Mouse (Mus musculus): Measurements from ENCODE around the gene Hnf4a. TPM values are rescaled to one million over a fixed set of nuclear protein-coding genes. Genes with fewer than 3 reads are reported as not detected.

The Hnf4a gene
- total and polyA plus RNA-seq, 3 experiments = not detected

DNA sequence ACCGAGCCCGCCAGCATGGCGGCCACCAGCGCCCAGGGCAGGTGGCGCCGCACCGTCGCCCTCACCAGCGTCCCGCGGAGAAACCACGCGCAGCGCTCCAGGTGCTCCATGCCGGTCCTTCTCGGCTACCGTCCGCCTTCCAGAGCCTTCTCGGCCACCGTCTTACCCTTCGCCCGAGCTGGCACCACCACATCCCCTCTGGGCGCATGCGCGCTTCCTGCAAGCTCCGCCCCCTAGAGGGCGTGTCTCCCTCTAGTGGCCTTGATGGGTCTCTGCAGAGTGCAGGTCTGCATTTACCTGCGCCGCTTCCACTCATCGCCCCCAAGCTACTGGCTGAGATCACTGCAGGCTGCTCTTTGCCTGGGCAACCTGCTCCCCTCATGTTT is 34.1 kb upstream of the Hnf4a start, which contains the start of gene Fitm2 (continued):
- TF ChIP-seq E2F4 (IDR thresholded peaks at IDR 0.05; ENCODE audit: insufficient replicate concordance, low read depth, low read length) = no peak
- no peak for TF ChIP-seq CHD2 (IDR thresholded peaks at IDR 0.05; ENCODE audit: low read length)
- TF ChIP-seq NRF1 (IDR thresholded peaks at IDR 0.05; ENCODE audit: low read depth, low read length) = peak; percentile 96
- peak; percentile 87 for TF ChIP-seq HCFC1 (IDR thresholded peaks at IDR 0.05; ENCODE audit: low read depth, low read length)
- peak; percentile 94 for TF ChIP-seq MXI1 (IDR thresholded peaks at IDR 0.05; ENCODE audit: low read depth, low read length)
- no peak for TF ChIP-seq ZC3H11A (IDR thresholded peaks at IDR 0.05; ENCODE audit: low read depth, low read length)
- TF ChIP-seq ELF1 (IDR thresholded peaks at IDR 0.05; ENCODE audit: low read depth, low read length) = peak; percentile 74

DNA sequence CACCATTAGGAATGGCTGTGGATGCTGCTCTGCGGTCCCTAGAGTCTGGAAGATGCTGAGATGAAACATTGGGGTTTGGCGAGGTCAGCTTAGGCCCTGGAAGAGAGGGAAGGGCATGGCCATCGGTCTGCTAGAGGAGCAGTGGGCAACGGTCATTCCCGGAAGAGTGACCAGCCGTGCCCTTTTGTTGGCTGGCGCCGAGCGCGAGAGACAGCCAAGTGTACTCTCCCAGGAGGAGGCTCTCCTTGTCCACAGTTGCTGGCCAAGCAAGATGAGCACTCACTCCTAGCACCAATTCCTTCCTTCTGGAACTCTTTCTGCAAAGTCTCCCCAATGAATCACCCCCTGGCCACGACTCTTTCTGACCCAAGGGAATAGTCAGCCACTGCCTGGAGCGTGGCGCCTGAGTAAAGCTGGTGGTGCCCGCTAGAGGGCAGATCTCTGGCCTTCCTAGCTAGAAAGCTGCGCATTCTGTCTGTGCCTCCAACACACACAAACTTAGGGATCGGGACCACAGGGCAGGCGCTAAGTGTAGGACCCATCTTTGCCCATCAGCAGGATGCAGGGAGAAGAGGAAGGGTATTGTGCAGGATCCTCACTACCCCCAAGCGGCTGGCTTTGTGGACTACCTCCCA is 26.3 kb upstream of the Hnf4a start:
- H3K79me2 ChIP-seq (replicated peaks; ENCODE audit: control insufficient read depth, extremely low read depth, insufficient read depth, poor library complexity, severe bottlenecking) = no peaks in the 10 kb centered on the region
- H3K4me3 ChIP-seq (replicated peaks in 1 of 3; ENCODE audit: low read depth in 2 of 3, low read length in 2 of 3, poor library complexity in 1 of 3) = no peak overlapping the region
- dilution Hi-C loops (cut with MboI; ENCODE audit: extremely low pct_ligation_motif_present, extremely low pct_unique_long_range_greater_than_20kb, low sequenced_read_pairs) (no loop called here), in situ Hi-C loops (cut with MboI; ENCODE audit: low pct_ligation_motif_present, low pct_unique_long_range_greater_than_20kb, low sequenced_read_pairs) (no loop called here)
- no peak overlapping the region for H3K27ac ChIP-seq (ENCODE audit: insufficient read depth, low read depth)
- H3K9ac ChIP-seq (ENCODE audit: insufficient read depth, low read depth) = no peak overlapping the region
- peak in 1 of 2 experiments; percentile 53; a peak in 2 of 4 replicates for TF ChIP-seq CTCF (conservative IDR thresholded peaks at IDR 0.05 in 1 of 2, IDR thresholded peaks at IDR 0.05 in 1 of 2; ENCODE audit: low read depth in 2 of 2, low read length in 2 of 2)
- no peak for TF ChIP-seq ZNF384 (IDR thresholded peaks at IDR 0.05; ENCODE audit: low read depth, low read length)
- TF ChIP-seq BHLHE40 (IDR thresholded peaks at IDR 0.05; ENCODE audit: low read depth, low read length) = no peak
- 0 out of 4 replicates have a peak, but pooled peaks cover 3 to 4% of the 10 kb centered on the region in 2 experiments for H3K4me1 ChIP-seq (ENCODE audit: control insufficient read depth in 1 of 2, insufficient read depth in 2 of 2)
- H3K4me2 ChIP-seq (ENCODE audit: insufficient read depth, low read depth, poor library complexity, severe bottlenecking) = no peak overlapping the region
- peaks cover 80% of the 10 kb centered on the region for H3K27me3 ChIP-seq (replicated peaks)
- no peaks in the 10 kb centered on the region for H3K36me3 ChIP-seq (replicated peaks in 1 of 2; ENCODE audit: control insufficient read depth in 1 of 2, insufficient read depth in 1 of 2, low read length in 1 of 2)
- H3K9me3 ChIP-seq (replicated peaks; ENCODE audit: low read length) = no peaks in the 10 kb centered on the region
- no peak for DNase-seq (ENCODE audit: extremely low read depth)

DNA sequence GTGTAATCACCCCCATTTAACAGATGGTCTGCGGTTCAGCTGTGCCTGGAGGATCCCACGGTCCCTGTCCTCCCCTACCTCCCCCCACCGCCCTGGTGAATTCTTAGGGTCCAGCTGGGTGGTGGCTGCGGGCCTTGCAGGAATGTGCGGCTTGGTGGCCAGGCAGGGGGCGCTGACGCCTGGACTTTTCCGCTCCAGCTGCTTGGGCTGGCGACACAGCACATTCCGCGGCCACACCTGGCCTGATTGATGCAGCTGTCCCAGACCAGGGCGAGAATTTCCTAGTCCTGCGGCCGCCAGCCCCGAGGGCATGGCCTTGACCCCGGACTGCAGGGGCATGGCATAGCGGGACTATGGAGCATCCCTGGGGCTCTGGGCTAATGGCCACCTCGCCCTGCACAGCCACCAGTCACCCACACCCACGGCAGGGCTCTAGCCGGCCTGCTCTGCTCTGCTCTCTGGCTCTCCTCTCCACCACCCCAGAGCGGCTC is 25.0 kb upstream of the Hnf4a start:
- no peak overlapping the region for H3K9ac ChIP-seq (ENCODE audit: insufficient read depth, low read depth)
- TF ChIP-seq ZKSCAN1 (IDR thresholded peaks at IDR 0.05; ENCODE audit: borderline replicate concordance, low read depth, low read length) = no peak
- H3K4me1 ChIP-seq (ENCODE audit: control insufficient read depth in 1 of 2, insufficient read depth in 2 of 2) = 0 out of 4 replicates have a peak, but pooled peaks cover 3 to 4% of the 10 kb centered on the region in 2 experiments
- H3K79me2 ChIP-seq (replicated peaks; ENCODE audit: control insufficient read depth, extremely low read depth, insufficient read depth, poor library complexity, severe bottlenecking) = no peaks in the 10 kb centered on the region
- H3K4me3 ChIP-seq (replicated peaks in 1 of 3; ENCODE audit: low read depth in 2 of 3, low read length in 2 of 3, poor library complexity in 1 of 3) = no peak overlapping the region
- no peak for DNase-seq (ENCODE audit: extremely low read depth)
- no peaks in the 10 kb centered on the region for H3K36me3 ChIP-seq (replicated peaks in 1 of 2; ENCODE audit: control insufficient read depth in 1 of 2, insufficient read depth in 1 of 2, low read length in 1 of 2)
- H3K4me2 ChIP-seq (ENCODE audit: insufficient read depth, low read depth, poor library complexity, severe bottlenecking) = no peak overlapping the region
- dilution Hi-C loops (cut with MboI; ENCODE audit: extremely low pct_ligation_motif_present, extremely low pct_unique_long_range_greater_than_20kb, low sequenced_read_pairs) (no loop called here), in situ Hi-C loops (cut with MboI; ENCODE audit: low pct_ligation_motif_present, low pct_unique_long_range_greater_than_20kb, low sequenced_read_pairs) (no loop called here)
- peaks cover 83% of the 10 kb centered on the region for H3K27me3 ChIP-seq (replicated peaks)
- H3K27ac ChIP-seq (ENCODE audit: insufficient read depth, low read depth) = no peak overlapping the region
- H3K9me3 ChIP-seq (replicated peaks; ENCODE audit: low read length) = no peaks in the 10 kb centered on the region
